In the genomic region with DNA sequence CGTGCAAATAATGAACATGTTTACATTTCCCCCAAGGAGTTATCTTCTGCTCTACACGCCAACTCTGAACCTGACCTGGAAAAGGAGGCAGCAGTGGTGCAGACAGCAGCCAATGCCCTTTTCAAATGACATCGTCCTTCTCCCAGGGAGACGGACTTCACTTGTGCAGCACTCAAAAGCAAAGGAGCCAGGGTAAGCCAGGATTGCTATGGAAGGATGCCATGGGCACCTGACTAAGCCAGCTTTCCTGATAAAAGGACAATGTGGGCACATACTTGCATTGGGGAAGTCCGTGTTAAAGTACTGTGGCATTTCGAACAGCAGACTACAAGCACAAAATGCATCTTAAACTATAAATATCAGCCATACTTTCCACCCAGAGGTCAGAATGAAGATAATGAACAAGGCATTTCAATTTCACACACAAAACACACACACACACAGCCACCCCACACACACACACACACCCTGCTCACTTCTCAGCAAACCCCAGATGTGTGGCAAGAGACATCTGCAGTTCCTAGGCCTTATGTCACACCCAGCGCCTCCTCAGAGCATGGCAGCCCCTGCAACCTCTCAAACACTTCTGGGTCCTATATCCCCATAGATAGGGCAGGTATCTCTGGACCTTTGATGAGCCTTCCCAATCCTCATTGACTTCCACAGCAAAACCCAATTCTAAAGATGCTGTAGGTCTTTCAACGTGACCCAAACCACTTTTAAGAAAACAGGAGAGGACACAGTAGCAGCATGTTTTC, we compare ENCODE assay signal across 8 mouse cellular contexts. TPM values are rescaled to one million over a fixed set of nuclear protein-coding genes. Genes with fewer than 3 reads are reported as not detected.
DNase-seq lines count a peak whose midpoint lies in the region; ATAC-seq lines count a peak whose summit lies in the region.

No protein-coding gene starts in this region.

- DNase-seq in kidney, postnatal 10 days = no peak
- peak; percentile 56 to 71 for DNase-seq in cerebellum, postnatal 14 days
- DNase-seq in liver, embryonic 13.5 days = no peak
- no peak for DNase-seq in natural killer cell, adult 2 months (ENCODE audit: low spot score in 2 of 2)
- DNase-seq in yolk sac, embryonic 10.5 days (ENCODE audit: low spot score) = no peak

- no peak for ATAC-seq in kidney, embryonic 15.5 days (replicated peaks; ENCODE audit: low FRiP score)
- no peak for ATAC-seq in heart, embryonic 15.5 days (replicated peaks; ENCODE audit: insufficient number of reproducible peaks, insufficient read depth, low FRiP score, low read depth)
- no peak for ATAC-seq in liver, embryonic 13.5 days (ENCODE audit: low read depth)
- ATAC-seq in stomach, embryonic 16.5 days (ENCODE audit: insufficient read depth, low FRiP score) = no peak

- H3K9me3 ChIP-seq in kidney, embryonic 15.5 days (replicated peaks) = no peaks in the 10 kb centered on the region
- H3K9me3 ChIP-seq in heart, embryonic 15.5 days (replicated peaks) = no peaks in the 10 kb centered on the region
- H3K9me3 ChIP-seq in liver, embryonic 13.5 days (replicated peaks) = no peaks in the 10 kb centered on the region
- H3K9me3 ChIP-seq in stomach, embryonic 16.5 days (replicated peaks; ENCODE audit: control insufficient read depth, low read length) = no peaks in the 10 kb centered on the region

- peaks cover 62% of the 10 kb centered on the region for H3K4me1 ChIP-seq in kidney, embryonic 15.5 days
- H3K4me1 ChIP-seq in heart, embryonic 15.5 days (replicated peaks) = peaks cover 70% of the 10 kb centered on the region
- H3K4me1 ChIP-seq in liver, embryonic 13.5 days (replicated peaks) = peaks cover 73% of the 10 kb centered on the region
- peaks cover 27% of the 10 kb centered on the region for H3K4me1 ChIP-seq in stomach, embryonic 16.5 days (ENCODE audit: control insufficient read depth, insufficient read depth, low read length)

- H3K36me3 ChIP-seq in kidney, embryonic 15.5 days = no peaks in the 10 kb centered on the region
- H3K36me3 ChIP-seq in heart, embryonic 15.5 days = no peaks in the 10 kb centered on the region
- no peaks in the 10 kb centered on the region for H3K36me3 ChIP-seq in liver, embryonic 13.5 days
- no peaks in the 10 kb centered on the region for H3K36me3 ChIP-seq in stomach, embryonic 16.5 days (ENCODE audit: control insufficient read depth, insufficient read depth, low read length)

- no peak overlapping the region for H3K27ac ChIP-seq in kidney, embryonic 15.5 days
- H3K27ac ChIP-seq in heart, embryonic 15.5 days = peak overlapping the region; percentile 40; the same call in 1 of the 2 replicates
- no peak overlapping the region for H3K27ac ChIP-seq in liver, embryonic 13.5 days
- no peak overlapping the region for H3K27ac ChIP-seq in stomach, embryonic 16.5 days (ENCODE audit: low read length)

- H3K4me2 ChIP-seq in kidney, embryonic 15.5 days = peak overlapping the region; percentile 97
- peak overlapping the region; percentile 92 for H3K4me2 ChIP-seq in heart, embryonic 15.5 days
- H3K4me2 ChIP-seq in liver, embryonic 13.5 days = peak overlapping the region; percentile 99
- H3K4me2 ChIP-seq in stomach, embryonic 16.5 days (ENCODE audit: low read depth, low read length) = peak overlapping the region; percentile 99

- H3K9ac ChIP-seq in kidney, embryonic 15.5 days = no peak overlapping the region; the same call in none of the 2 replicates
- peak overlapping the region; percentile 92 for H3K9ac ChIP-seq in heart, embryonic 15.5 days
- peak overlapping the region; percentile 93 for H3K9ac ChIP-seq in liver, embryonic 13.5 days
- peak overlapping the region; percentile 89 for H3K9ac ChIP-seq in stomach, embryonic 16.5 days (ENCODE audit: low read length)

- H3K4me3 ChIP-seq in kidney, embryonic 15.5 days (replicated peaks) = peak overlapping the region; percentile 90
- peak overlapping the region; percentile 89 for H3K4me3 ChIP-seq in heart, embryonic 15.5 days
- peak overlapping the region; percentile 88 for H3K4me3 ChIP-seq in liver, embryonic 13.5 days (replicated peaks)
- peak overlapping the region; percentile 81 for H3K4me3 ChIP-seq in stomach, embryonic 16.5 days (replicated peaks; ENCODE audit: low read length)

- 37% methylated on average over 8 of the region's 8 CpGs for WGBS in kidney, embryonic 15.5 days
- WGBS in heart, embryonic 15.5 days = 18% methylated on average over 8 of the region's 8 CpGs
- 35% methylated on average over 8 of the region's 8 CpGs for WGBS in liver, embryonic 13.5 days (ENCODE audit: insufficient replicate concordance)
- WGBS in stomach, embryonic 16.5 days = 29% methylated on average over 8 of the region's 8 CpGs

- H3K27me3 ChIP-seq in kidney, embryonic 15.5 days = no peaks in the 10 kb centered on the region
- no peaks in the 10 kb centered on the region for H3K27me3 ChIP-seq in heart, embryonic 15.5 days
- no peaks in the 10 kb centered on the region for H3K27me3 ChIP-seq in liver, embryonic 13.5 days
- no peaks in the 10 kb centered on the region for H3K27me3 ChIP-seq in stomach, embryonic 16.5 days (ENCODE audit: control insufficient read depth, insufficient read depth, low read length)

RNA-seq across cellular contexts. Expression of gene Taf4, which starts 2.4 kb away (rescaled TPM):
- polyA plus RNA-seq in kidney, embryonic 15.5 days (2015; fragmentation: Nextera tagmentation; extraction: Ambion mirVana) = 3.5 and 3.9 TPM in 2 replicates
- 1.9 and 2.1 TPM in 2 replicates for polyA plus RNA-seq in heart, embryonic 15.5 days (2015; fragmentation: Nextera tagmentation; extraction: Ambion mirVana)
- polyA plus RNA-seq in liver, embryonic 13.5 days (2015; fragmentation: Nextera tagmentation; extraction: Ambion mirVana) = 2.0 and 2.1 TPM in 2 replicates
- polyA plus RNA-seq in stomach, embryonic 16.5 days (2015; fragmentation: Nextera tagmentation; extraction: Ambion mirVana) = 2.9 and 3.2 TPM in 2 replicates

RNA-seq across cellular contexts. Expression of gene Lsm14b, which starts 50.7 kb away (rescaled TPM):
- polyA plus RNA-seq in kidney, embryonic 15.5 days (2015; fragmentation: Nextera tagmentation; extraction: Ambion mirVana) = 9.5 and 10.1 TPM in 2 replicates
- 5.5 and 6.3 TPM in 2 replicates for polyA plus RNA-seq in heart, embryonic 15.5 days (2015; fragmentation: Nextera tagmentation; extraction: Ambion mirVana)
- 2.0 and 2.1 TPM in 2 replicates for polyA plus RNA-seq in liver, embryonic 13.5 days (2015; fragmentation: Nextera tagmentation; extraction: Ambion mirVana)
- polyA plus RNA-seq in stomach, embryonic 16.5 days (2015; fragmentation: Nextera tagmentation; extraction: Ambion mirVana) = 2.0 and 2.2 TPM in 2 replicates

Comparison
In these comparisons a context has a peak if more than half of its experiments do, and no peak if none do; other contexts are left out.
1. DNase-seq: peak in cerebellum, postnatal 14 days (2 of 2); none in kidney, postnatal 10 days (single experiment), liver, embryonic 13.5 days (single experiment), natural killer cell, adult 2 months (0 of 2) and yolk sac, embryonic 10.5 days (single experiment).
2. Peak in every context shown above with its lines, with median percentiles within 50 percentile points of each other: H3K4me2 ChIP-seq and H3K4me3 ChIP-seq.